Mouse (Mus musculus) G1E (cell line): ENCODE results near the gene Kif18b.

Source experiments
- CTCF ChIP-seq: IDR thresholded peaks from 2 replicates; pipeline ENCODE4 v1.5.1; 2012; ENCODE audit warnings: low read depth, low read length, inconsistent platforms, mixed read lengths
- GATA1 ChIP-seq: IDR thresholded peaks from 2 replicates; pipeline ENCODE4 v1.6.1; 2012; ENCODE audit warnings: borderline replicate concordance, low read length, inconsistent platforms, mixed read lengths
- GATA2 ChIP-seq: IDR thresholded peaks from 2 replicates; pipeline ENCODE4 v1.6.1; 2012; ENCODE audit warnings: low read depth, low read length, inconsistent platforms, borderline replicate concordance
- POLR2AphosphoS5 ChIP-seq: IDR thresholded peaks from 2 replicates; pipeline ENCODE4 v1.6.1; 2012; ENCODE audit warnings: low read depth, low read length, inconsistent platforms; ENCODE audit not compliant: insufficient replicate concordance
- TAL1 ChIP-seq: conservative IDR thresholded peaks from 2 replicates; pipeline ENCODE4 v1.6.1; 2012; ENCODE audit warnings: low read depth, low read length, inconsistent platforms, mixed read lengths

GRCm38 (mm10) chr11:102963855-102964546 lies 39.1 kb upstream of the Kif18b start:
- TF ChIP-seq CTCF = no peak
- TF ChIP-seq GATA1 = no peak
- no peak for TF ChIP-seq TAL1
- TF ChIP-seq GATA2 = no peak
- TF ChIP-seq POLR2AphosphoS5 = no peak
